Mouse (Mus musculus): Measurements from ENCODE around the gene Lamtor2. TPM values are rescaled to one million over a fixed set of nuclear protein-coding genes. Genes with fewer than 3 reads are reported as not detected.

Lamtor2 gene
- polyA plus RNA-seq, 1 experiment: 159 TPM

GRCm38 (mm10) chr3:88511559-88511958 is 41.3 kb downstream of the Lamtor2 start:
- H3K27me3 ChIP-seq (ENCODE audit: control insufficient read depth, insufficient read depth, low read length): no peaks in the 10 kb centered on the region
- no peak overlapping the region for H3K4me3 ChIP-seq (replicated peaks; ENCODE audit: insufficient read depth, low read depth, low read length)
- 53% methylated on average over 4 of the region's 4 CpGs for WGBS
- TF ChIP-seq CTCF (IDR thresholded peaks at IDR 0.05; ENCODE audit: borderline replicate concordance, insufficient read depth, low read depth, low read length) (no peak), POLR2A (IDR thresholded peaks at IDR 0.05; ENCODE audit: borderline replicate concordance, insufficient read depth, low read length) (no peak)
- H3K27ac ChIP-seq (ENCODE audit: insufficient read depth, low read length): no peak overlapping the region
- H3K4me1 ChIP-seq (ENCODE audit: control insufficient read depth, insufficient read depth, low read length): peaks cover 3% of the 10 kb centered on the region; the same call in 1 of the 2 replicates
- DNase-seq: no peak

GRCm38 (mm10) chr3:88510421-88511289 is 42.2 kb downstream of the Lamtor2 start:
- no peaks in the 10 kb centered on the region for H3K27me3 ChIP-seq (ENCODE audit: control insufficient read depth, insufficient read depth, low read length)
- WGBS: 68% methylated on average over 13 of the region's 13 CpGs
- H3K27ac ChIP-seq (ENCODE audit: insufficient read depth, low read length): peak overlapping the region; percentile 24
- H3K4me1 ChIP-seq (ENCODE audit: control insufficient read depth, insufficient read depth, low read length): peaks cover 3% of the 10 kb centered on the region; the same call in 1 of the 2 replicates
- TF ChIP-seq CTCF (IDR thresholded peaks at IDR 0.05; ENCODE audit: borderline replicate concordance, insufficient read depth, low read depth, low read length) (no peak), POLR2A (IDR thresholded peaks at IDR 0.05; ENCODE audit: borderline replicate concordance, insufficient read depth, low read length) (no peak)
- H3K4me3 ChIP-seq (replicated peaks; ENCODE audit: insufficient read depth, low read depth, low read length): peak overlapping the region; percentile 56
- DNase-seq: no peak

GRCm38 (mm10) chr3:88509692-88510420 is 43.0 kb downstream of the Lamtor2 start, which contains the start of gene Lmna:
Lmna (minus strand) TSS chr3:88509956.
- peak; percentile 93 to 95 for DNase-seq
- 2% methylated on average over 31 of the region's 31 CpGs for WGBS
- Histone ChIP-seq H3K27ac (ENCODE audit: insufficient read depth, low read length) (peak within 1 kb of the TSS; percentile 68), H3K4me3 (replicated peaks; ENCODE audit: insufficient read depth, low read depth, low read length) (peak within 1 kb of the TSS; percentile 56), H3K27me3 (ENCODE audit: control insufficient read depth, insufficient read depth, low read length) (no peaks in the 10 kb centered on the region), H3K4me1 (ENCODE audit: control insufficient read depth, insufficient read depth, low read length) (peaks cover 3% of the 10 kb centered on the region; the same call in 1 of the 2 replicates)
- TF ChIP-seq CTCF (IDR thresholded peaks at IDR 0.05; ENCODE audit: borderline replicate concordance, insufficient read depth, low read depth, low read length) (peak; percentile 50; the same call in 1 of the 2 replicates), POLR2A (IDR thresholded peaks at IDR 0.05; ENCODE audit: borderline replicate concordance, insufficient read depth, low read length) (peak; percentile 68; the same call in 1 of the 2 replicates)

- no peak for TF ChIP-seq POLR2A (IDR thresholded peaks at IDR 0.05; ENCODE audit: borderline replicate concordance, insufficient read depth, low read length)
- TF ChIP-seq CTCF (IDR thresholded peaks at IDR 0.05; ENCODE audit: borderline replicate concordance, insufficient read depth, low read depth, low read length): no peak
- peak overlapping the region; percentile 56 for H3K4me3 ChIP-seq (replicated peaks; ENCODE audit: insufficient read depth, low read depth, low read length)
- DNase-seq: no peak
- H3K27me3 ChIP-seq (ENCODE audit: control insufficient read depth, insufficient read depth, low read length): no peaks in the 10 kb centered on the region
- WGBS: 61% methylated on average over 3 of the region's 3 CpGs
- peaks cover 3% of the 10 kb centered on the region; the same call in 1 of the 2 replicates for H3K4me1 ChIP-seq (ENCODE audit: control insufficient read depth, insufficient read depth, low read length)
- peak overlapping the region; percentile 68; the same call in 1 of the 2 replicates for H3K27ac ChIP-seq (ENCODE audit: insufficient read depth, low read length)
Observed at GRCm38 (mm10) chr3:88509250-88509649, 43.6 kb downstream of the Lamtor2 start.

GRCm38 (mm10) chr3:88505765-88506164 is 47.1 kb downstream of the Lamtor2 start:
- no peak overlapping the region for H3K4me3 ChIP-seq (replicated peaks; ENCODE audit: insufficient read depth, low read depth, low read length)
- H3K27me3 ChIP-seq (ENCODE audit: control insufficient read depth, insufficient read depth, low read length): no peaks in the 10 kb centered on the region
- DNase-seq: no peak
- H3K27ac ChIP-seq (ENCODE audit: insufficient read depth, low read length): no peak overlapping the region
- 63% methylated on average over 7 of the region's 7 CpGs for whole genome bisulfite sequencing
- no peak for TF ChIP-seq POLR2A (IDR thresholded peaks at IDR 0.05; ENCODE audit: borderline replicate concordance, insufficient read depth, low read length)
- TF ChIP-seq CTCF (IDR thresholded peaks at IDR 0.05; ENCODE audit: borderline replicate concordance, insufficient read depth, low read depth, low read length): no peak
- H3K4me1 ChIP-seq (ENCODE audit: control insufficient read depth, insufficient read depth, low read length): peaks cover 14% of the 10 kb centered on the region

GRCm38 (mm10) chr3:88505081-88505480 is 47.8 kb downstream of the Lamtor2 start:
- no peak for TF ChIP-seq POLR2A (IDR thresholded peaks at IDR 0.05; ENCODE audit: borderline replicate concordance, insufficient read depth, low read length)
- TF ChIP-seq CTCF (IDR thresholded peaks at IDR 0.05; ENCODE audit: borderline replicate concordance, insufficient read depth, low read depth, low read length): no peak
- no peaks in the 10 kb centered on the region for H3K27me3 ChIP-seq (ENCODE audit: control insufficient read depth, insufficient read depth, low read length)
- WGBS: 76% methylated on average over 6 of the region's 6 CpGs
- no peak overlapping the region for H3K27ac ChIP-seq (ENCODE audit: insufficient read depth, low read length)
- no peak for DNase-seq
- H3K4me1 ChIP-seq (ENCODE audit: control insufficient read depth, insufficient read depth, low read length): peaks cover 17% of the 10 kb centered on the region
- H3K4me3 ChIP-seq (replicated peaks; ENCODE audit: insufficient read depth, low read depth, low read length): no peak overlapping the region

GRCm38 (mm10) chr3:88503881-88504746 is 48.8 kb downstream of the Lamtor2 start:
- H3K4me3 ChIP-seq (replicated peaks; ENCODE audit: insufficient read depth, low read depth, low read length): no peak overlapping the region
- no peak for DNase-seq
- no peaks in the 10 kb centered on the region for H3K27me3 ChIP-seq (ENCODE audit: control insufficient read depth, insufficient read depth, low read length)
- no peak overlapping the region for H3K27ac ChIP-seq (ENCODE audit: insufficient read depth, low read length)
- peaks cover 14% of the 10 kb centered on the region for H3K4me1 ChIP-seq (ENCODE audit: control insufficient read depth, insufficient read depth, low read length)
- TF ChIP-seq CTCF (IDR thresholded peaks at IDR 0.05; ENCODE audit: borderline replicate concordance, insufficient read depth, low read depth, low read length) (no peak), POLR2A (IDR thresholded peaks at IDR 0.05; ENCODE audit: borderline replicate concordance, insufficient read depth, low read length) (no peak)
- 64% methylated on average over 8 of the region's 8 CpGs for WGBS
